Mouse (Mus musculus): ENCODE data around the gene Trak1. TPM values are rescaled to one million over a fixed set of nuclear protein-coding genes. Genes with fewer than 3 reads are reported as not detected.
A peak's percentile ranks its signal among the peaks of the same experiment; 100 is the strongest.

Gene Trak1
- polyA plus RNA-seq, 1 experiment, result 103 TPM

DNA sequence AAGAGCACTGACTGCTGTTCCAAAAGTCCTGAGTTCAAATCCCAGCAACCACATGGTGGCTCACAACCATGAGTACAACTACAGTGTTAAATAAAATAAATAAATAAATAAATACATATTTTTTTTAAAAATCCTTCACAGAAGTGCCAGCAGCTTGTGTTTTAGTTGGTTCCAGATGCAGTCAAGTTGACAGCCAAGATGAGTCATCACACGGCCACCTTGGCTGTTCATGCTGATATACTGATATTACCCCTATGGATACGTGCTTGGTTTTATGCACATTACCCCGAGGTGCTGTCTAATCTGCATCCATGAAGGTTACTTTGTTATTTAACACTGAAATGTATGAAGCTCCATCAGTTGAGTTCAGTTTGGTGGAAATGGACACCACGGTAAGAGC, 214.6 kb downstream of the Trak1 start:
- Histone ChIP-seq H3K27me3 (ENCODE audit: control insufficient read depth, insufficient read depth, low read length) (no peaks in the 10 kb centered on the region), H3K4me1 (ENCODE audit: control insufficient read depth, insufficient read depth, low read length) (no peaks in the 10 kb centered on the region), H3K4me3 (replicated peaks; ENCODE audit: insufficient read depth, low read depth, low read length) (no peak overlapping the region), H3K27ac (ENCODE audit: insufficient read depth, low read length) (no peak overlapping the region)
- TF ChIP-seq POLR2A (IDR thresholded peaks at IDR 0.05; ENCODE audit: borderline replicate concordance, insufficient read depth, low read length) (no peak), CTCF (IDR thresholded peaks at IDR 0.05; ENCODE audit: borderline replicate concordance, insufficient read depth, low read depth, low read length) (no peak)
- 88% methylated on average over 4 of the region's 4 CpGs for WGBS
- no peak for DNase-seq

DNA sequence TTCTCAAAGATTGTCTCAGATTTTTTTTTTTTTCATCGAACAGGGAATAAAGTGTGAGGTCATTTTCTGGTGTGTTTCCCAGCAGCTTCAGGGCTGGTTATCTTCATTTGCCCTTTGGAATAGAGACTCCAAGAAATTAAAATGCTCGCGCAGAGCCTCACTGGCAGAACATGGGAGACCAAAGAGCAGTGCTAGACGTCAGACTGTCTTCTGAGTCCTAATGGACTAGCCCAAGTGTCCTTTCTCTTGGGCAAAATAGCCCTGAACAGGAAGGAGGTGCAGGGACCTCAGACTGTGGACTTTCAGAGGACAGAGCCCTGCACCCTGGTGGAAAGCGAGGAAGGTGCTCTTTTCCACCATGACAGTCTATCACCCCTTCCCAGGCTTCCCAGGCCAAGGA, 217.2 kb downstream of the Trak1 start:
- no peak overlapping the region for H3K27ac ChIP-seq (ENCODE audit: insufficient read depth, low read length)
- TF ChIP-seq POLR2A (IDR thresholded peaks at IDR 0.05; ENCODE audit: borderline replicate concordance, insufficient read depth, low read length) (no peak), CTCF (IDR thresholded peaks at IDR 0.05; ENCODE audit: borderline replicate concordance, insufficient read depth, low read depth, low read length) (no peak)
- WGBS, result 89% methylated on average over 5 of the region's 5 CpGs
- H3K4me3 ChIP-seq (replicated peaks; ENCODE audit: insufficient read depth, low read depth, low read length), result no peak overlapping the region
- DNase-seq, result no peak
- H3K4me1 ChIP-seq (ENCODE audit: control insufficient read depth, insufficient read depth, low read length), result no peaks in the 10 kb centered on the region
- H3K27me3 ChIP-seq (ENCODE audit: control insufficient read depth, insufficient read depth, low read length), result no peaks in the 10 kb centered on the region

DNA sequence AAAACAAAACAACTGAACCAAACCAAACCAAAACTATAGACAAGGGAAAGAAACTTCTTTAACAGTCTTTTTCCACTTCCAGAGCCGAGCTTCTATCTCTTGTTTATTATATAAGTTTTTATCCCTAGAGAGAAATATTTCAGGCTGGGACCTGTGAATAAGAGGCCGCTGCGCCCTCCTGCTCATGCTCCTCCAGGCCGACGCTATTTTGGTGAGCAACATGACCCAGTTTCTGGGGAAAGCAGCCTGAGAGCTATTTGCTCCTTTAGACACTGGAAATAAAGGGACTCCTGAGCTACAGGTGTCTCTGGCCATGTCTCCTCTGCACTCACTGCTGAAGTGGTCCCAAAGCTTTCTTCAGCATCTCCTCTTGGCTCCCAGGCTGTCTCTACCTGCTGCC, 222.7 kb downstream of the Trak1 start:
- H3K4me1 ChIP-seq (ENCODE audit: control insufficient read depth, insufficient read depth, low read length), result peaks cover 4% of the 10 kb centered on the region; the same call in 1 of the 2 replicates
- WGBS, result 37% methylated on average over 5 of the region's 5 CpGs
- H3K4me3 ChIP-seq (replicated peaks; ENCODE audit: insufficient read depth, low read depth, low read length), result no peak overlapping the region
- DNase-seq, result peak in 1 of 2 experiments; percentile 31
- no peak overlapping the region for H3K27ac ChIP-seq (ENCODE audit: insufficient read depth, low read length)
- TF ChIP-seq POLR2A (IDR thresholded peaks at IDR 0.05; ENCODE audit: borderline replicate concordance, insufficient read depth, low read length) (no peak), CTCF (IDR thresholded peaks at IDR 0.05; ENCODE audit: borderline replicate concordance, insufficient read depth, low read depth, low read length) (no peak)
- H3K27me3 ChIP-seq (ENCODE audit: control insufficient read depth, insufficient read depth, low read length), result no peaks in the 10 kb centered on the region

Other genes starting within 250 kb of the Trak1 start
- 2.1 and 2.5 TPM in 2 replicates for gene Ulk4, start 20.3 kb upstream of the Trak1 start, polyA plus RNA-seq (2012; rRNA removed)
- gene Cck, start 198.2 kb downstream of the Trak1 start, polyA plus RNA-seq (2012; rRNA removed), result 162 and 188 TPM in 2 replicates

Measured in cerebellum, adult 2 months (tissue).